Mouse (Mus musculus) WW6 (cell line): ENCODE results near the gene Ttc8.
"Not testable (repeated sequence)": the region's sequence is repeated elsewhere in the genome, so short reads cannot be mapped to it uniquely, and the experiment has no call there.

Source experiments
- DNase-seq: peaks from one replicate; pipeline ENCODE4 v3.0.0-alpha.2; 2013; ENCODE audit warnings: low read depth, low spot score

Gene Ttc8

DNA sequence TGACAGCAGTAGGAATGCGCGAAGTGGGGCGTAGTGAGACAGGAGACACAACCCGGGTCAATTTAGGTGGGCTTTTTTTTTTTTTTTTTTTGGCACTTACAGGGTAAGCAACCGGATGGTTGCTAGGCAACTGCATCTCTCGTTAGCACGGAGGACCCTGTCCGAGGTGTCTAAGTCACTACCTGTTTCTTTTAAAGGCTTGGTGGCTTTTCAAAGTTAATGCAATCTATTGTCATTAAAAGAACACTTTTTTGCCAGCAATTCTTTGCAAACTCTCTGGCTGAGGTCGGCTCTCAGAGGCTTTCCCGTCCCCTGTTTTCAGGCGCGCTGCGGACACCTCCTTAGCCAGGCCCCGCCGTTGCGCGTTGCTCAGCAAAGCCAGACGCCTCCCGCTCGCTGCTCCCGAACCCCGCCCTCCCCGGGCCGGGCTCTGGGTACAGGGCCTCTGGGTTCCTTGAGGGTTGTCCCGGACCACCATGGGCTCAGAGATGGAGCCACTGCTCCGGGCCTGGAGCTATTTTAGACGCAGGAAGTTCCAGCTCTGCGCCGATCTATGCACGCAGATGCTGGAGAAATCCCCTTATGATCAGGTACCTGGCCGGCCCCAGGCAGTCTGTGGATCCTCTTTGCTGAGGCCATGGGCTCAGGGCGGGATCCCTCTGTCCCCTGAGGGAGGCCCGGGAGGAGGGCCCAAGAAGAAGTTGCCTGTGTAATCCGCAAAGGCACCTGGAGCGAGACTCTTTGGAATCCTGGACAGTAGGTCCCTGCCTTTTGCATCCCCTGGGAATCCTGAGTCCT is at the start of gene Ttc8:
Ttc8 (plus strand) TSS at position 381 of the 798 bp plus-strand sequence.
- peak; percentile 57 for DNase-seq

DNA sequence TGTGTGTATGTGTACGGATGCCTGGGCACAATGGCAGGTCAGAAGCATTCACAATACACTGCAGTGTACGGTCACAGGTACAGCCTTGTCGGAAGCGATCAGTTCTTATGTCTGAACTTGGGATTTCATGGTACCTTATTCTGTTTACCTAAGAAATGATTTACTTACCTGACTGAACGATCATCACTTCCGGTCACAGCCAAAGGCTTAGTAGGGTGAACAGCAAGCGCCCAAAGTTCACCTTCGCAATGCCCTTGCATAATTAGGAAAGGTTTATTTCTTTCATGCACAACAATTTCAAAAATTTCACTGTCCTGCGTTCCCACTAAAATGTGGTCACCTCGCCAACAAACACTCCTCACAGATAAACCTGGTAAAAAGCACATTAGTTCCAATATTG is 47.5 kb upstream of the Ttc8 start:
- no peak for DNase-seq

DNA sequence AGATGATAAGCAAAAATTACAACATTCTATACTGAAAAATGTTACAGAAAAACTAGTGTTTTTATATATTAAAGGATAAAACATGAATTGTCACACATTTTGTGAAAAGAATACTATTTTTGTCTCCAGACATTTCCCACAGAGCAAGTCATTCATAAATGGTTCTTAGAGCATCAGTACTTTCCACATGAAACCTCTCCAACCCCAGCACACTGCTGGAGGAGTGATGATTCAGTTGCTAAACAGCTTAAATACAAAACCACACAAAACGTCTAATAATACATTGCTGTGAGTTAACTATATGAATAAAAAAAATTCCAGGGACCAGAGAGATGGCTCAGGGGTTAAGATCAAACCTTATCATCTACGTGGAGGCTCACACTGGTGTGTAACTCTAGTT is 45.2 kb upstream of the Ttc8 start:
- DNase-seq = no peak

DNA sequence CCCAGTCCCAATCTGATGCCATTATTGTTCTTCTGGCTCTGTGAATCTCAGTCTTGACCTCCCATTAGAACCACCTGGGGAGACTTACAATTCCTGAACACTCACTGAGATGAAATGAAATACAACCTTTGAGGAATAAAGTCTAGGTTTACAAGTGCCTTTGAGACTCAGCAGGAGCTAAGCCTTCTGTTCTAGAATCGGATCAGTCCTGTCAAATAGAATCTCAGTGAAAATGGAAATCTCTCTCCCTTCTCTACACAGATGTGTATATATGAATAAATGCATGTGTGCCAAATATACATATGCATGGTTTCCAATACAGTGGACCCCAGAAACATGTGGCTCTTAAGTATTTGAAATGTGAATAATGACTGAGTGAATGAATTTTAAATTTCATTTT is 41.7 kb upstream of the Ttc8 start:
- DNase-seq = no peak

DNA sequence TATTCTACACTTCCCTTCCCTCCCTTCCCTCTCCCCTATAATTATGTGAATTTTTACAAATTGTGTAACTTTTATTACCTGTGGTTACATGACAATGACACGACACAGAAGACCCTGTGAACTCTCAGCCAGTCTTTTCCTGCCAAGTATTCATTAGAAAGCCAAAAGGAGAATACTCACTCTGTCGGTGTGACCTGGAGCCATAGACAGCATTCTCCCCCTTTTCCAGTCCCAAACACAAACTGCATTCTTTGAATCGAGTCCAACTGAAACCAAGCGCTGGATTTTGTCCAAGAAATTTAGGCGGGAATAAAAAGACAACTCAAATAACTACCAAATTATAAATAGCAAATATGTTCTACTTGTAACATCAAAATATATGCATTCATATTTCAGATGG is 38.6 kb upstream of the Ttc8 start:
- no peak for DNase-seq

DNA sequence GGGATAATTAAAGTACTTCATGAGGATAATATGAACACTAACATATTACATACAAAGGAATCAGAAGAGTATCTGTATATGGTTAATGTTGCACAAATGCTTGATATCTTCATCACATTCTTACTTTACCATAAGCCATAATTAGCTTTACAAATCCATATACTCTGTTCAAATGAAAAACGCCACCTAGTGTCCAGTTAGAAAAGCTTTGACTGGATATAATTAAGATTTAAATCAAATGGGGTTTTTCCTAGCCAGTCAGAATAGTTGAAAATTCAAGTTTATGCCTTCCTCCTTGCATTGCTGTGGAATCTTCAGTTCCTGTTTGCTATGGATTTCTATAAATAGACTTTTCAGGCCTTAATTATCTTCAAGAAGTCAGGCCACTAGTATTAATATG is 35.9 kb upstream of the Ttc8 start:
- DNase-seq = no peak

DNA sequence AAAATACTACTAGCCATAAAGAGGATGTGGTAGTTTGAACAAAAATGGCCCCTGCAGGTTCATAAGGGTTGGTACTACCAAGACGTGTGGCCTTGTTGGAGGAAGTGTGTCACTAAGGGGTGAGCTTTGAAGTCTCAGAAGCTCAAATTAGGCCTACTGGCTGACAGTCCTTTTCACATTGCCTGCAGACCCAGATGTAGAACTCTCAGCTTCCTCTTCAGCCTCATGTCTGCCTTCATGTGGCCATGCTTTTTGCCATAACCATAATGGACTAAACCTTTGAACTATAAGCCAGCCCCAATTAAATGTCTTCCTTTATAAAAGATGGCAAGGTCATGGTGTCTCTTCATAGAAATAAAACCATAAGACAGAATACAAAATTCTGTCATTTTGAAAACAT is 23.6 kb upstream of the Ttc8 start:
- no peak for DNase-seq

DNA sequence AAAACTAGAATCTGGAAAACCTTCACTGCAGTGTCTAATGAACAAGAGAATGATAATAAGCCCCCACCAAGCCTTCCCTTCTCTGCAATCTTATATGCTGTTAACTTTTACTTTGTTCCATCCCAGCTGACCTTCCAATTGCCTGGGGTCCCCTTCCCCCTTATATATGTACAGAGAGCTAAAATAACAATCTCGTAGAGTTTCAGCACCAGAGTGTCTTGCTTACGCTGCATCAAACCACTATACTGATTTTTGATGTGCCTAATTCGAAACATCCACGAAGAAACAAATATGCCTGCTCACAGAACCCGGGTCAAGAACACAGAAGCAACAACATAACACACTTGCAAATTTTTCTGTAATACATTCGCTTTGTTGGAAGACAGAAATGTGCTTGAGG is 20.7 kb upstream of the Ttc8 start:
- no peak for DNase-seq

DNA sequence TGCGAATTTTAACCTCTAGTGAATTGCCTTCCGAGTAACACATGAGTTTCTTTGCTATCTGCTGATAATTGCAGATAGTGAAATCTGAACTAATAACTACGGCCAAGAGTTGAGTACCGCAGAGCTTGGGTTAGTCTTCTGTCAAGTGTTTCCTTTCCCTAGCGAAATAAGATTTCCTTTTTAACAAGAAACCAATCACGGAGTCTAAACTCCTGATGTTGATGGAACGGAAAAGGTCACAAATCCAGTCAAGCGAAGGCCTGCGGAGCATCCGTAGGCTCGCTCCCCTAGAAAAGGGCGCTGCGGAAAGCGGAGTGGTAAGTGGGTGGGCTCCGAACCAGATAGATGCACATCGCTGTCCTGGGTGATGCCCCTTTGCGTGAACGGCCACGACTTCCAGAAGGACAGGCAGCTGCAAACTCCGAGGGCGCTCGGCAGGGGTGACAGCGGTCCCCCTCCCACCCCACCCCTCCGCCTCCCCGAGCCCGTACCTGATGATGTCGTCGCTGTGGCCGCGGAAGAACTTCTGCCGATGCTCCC is 20.0 kb upstream of the Ttc8 start:
- DNase-seq = no peak

DNA sequence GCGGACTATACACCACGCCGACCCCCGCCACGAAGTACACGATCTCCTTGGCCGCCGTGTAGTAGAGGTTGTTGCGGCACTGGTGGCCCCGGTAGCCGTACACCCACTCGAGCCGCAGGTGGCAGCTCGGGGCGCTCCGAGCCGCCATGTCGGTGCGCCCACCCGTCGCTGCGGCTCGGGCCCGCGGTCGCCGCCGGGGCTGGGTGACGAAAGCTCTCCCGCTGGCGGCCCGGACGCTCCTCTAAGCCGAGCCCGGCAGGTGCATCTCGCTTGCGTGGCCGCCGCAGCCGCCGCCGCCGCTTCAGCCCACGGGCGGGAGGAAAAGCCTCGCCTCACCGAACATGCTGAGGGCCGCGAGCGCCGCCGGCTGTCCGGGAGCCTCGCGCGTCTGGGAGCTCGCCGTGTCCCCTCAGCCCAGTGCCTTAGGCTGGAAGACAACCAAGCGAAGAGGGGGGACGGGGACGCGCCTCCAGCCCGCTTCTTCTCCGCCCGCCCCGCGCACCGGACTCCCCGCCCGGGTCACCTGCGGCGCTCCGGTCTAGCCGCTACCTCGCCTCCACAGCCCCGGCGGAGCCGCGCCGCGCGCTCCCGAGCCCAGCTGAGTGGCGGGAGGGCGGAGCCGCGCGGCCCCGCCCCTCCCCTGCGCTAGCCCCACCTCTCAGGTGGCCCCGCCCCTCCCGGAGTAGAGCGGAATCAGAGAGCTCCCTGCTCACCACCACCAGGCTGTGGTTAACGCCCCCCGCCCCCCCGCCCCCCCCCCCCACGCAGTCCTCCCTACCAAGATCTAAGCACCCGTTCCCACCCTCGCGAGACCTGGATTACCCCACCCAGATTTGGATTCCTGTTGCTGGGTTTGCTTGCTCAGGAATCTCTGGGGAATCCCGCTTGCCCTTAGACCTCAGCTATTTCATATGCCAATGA is 19.2 kb upstream of the Ttc8 start, which contains the start of gene Eml5:
Eml5 (minus strand) TSS at position 604 of the 921 bp plus-strand sequence.
- peak; percentile 62 for DNase-seq

DNA sequence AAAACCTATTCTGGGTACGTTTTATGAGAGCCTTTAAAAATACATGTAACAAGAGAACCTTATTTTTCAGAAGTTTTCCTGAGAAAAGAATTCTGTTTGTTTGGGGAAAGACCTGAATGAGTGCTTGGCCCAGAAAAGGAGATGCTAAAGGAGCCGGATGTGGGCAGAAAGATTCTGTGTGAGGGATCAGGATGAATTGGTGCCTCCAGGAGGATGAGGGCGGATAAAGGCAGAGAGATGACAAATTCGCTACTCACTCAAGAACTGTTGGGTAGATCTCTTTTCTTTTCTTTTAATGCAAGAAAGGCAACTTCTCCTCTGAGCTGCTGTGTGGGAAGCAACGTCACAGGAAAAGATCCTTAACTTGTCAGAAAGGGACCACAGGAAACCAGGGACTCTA is 14.9 kb upstream of the Ttc8 start:
- no peak for DNase-seq

DNA sequence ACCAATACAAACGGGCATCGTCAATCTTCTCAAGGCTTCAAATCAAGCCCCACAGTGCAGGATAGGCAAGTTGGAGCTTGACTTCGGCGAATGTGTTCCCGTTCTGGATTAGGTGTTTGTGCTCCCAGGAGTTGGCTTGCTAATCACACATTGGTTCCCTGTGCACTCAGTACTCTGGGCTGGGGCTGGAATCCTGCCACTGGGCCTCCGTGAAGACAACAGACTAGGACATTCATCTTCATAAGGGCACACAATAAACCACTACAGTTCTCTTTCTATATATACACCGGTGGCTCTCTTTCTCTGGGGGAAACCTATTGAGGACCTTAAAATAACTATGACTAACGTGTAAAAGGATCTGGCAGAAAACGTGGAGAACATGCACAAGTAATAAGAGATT is 10.3 kb upstream of the Ttc8 start:
- DNase-seq = no peak

DNA sequence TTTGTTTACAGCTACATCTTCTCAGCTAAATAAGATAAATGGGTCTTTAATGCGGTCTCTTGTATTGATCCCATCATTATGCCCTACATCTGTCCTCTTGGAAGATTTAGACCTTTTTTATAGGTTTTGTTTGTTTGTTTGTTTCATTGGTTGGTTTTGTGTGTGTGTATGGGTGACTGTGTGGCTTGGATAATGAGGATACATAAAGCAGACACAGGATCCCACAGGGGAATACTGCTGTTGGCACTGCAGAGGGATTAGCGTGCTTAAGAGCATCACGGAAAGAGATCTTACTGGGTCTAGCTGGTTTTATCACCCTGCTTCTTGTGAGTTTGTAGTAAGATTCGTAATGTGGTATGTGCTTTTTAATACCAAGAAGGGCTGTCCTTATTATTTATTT is 10.8 kb downstream of the Ttc8 start:
- no peak for DNase-seq

DNA sequence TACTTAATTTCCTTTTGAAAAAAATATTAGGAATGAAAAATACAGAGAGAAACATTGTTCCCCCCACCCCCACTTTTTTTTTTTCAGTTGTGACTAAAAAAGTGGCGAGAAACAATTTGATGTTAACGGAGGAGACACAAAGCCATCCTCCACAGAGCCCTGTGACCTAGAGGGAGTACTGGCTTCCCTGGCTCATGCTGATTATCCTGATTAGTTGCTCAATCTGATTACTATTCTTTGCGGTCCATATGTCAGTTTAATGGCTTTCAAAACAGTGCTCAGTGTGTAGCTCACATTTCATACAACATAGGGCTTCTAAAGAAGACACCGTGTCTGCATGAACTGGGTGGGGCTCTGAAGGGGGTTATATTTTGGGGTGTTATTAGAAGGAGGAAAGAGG is 12.1 kb downstream of the Ttc8 start:
- DNase-seq = no peak

DNA sequence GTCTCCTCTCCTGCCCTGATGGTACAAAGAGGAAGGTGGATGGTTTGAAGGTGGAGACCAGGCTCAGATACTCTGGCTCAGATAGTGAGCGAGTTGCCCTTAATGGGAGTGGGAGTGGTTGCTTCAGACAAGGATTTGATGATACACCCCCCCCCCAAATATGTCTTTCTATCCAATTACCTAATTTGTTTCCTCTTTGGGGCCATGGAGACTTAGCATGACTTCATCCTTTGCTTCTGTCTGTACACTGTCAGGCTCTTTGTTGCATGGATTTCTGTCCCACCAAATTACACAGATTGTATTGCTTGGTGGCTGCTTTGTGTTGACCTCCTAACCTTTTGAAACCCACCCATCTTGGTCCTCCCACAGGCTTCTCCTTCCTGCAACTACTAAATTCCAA is 12.5 kb downstream of the Ttc8 start:
- DNase-seq = no peak

DNA sequence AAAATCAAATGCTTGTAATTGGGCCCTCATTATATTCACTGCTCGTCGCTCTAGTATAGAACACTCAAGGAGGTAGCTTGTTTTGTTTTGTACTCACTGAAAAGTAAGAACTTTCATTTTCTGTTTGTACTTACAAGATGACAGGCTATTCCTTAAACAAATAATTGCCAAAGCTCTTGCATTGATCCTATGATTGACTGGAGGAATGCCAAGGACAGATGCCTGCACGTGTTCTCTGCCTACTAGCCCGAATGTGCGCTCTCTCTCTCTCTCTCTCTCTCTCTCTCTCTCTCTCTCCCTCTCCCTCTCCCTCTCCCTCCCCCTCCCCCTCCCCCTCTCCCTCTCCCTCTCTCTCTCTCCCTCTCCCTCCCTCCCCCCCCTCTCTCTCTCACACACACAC is 30.9 kb downstream of the Ttc8 start:
- DNase-seq = not testable (repeated sequence)

DNA sequence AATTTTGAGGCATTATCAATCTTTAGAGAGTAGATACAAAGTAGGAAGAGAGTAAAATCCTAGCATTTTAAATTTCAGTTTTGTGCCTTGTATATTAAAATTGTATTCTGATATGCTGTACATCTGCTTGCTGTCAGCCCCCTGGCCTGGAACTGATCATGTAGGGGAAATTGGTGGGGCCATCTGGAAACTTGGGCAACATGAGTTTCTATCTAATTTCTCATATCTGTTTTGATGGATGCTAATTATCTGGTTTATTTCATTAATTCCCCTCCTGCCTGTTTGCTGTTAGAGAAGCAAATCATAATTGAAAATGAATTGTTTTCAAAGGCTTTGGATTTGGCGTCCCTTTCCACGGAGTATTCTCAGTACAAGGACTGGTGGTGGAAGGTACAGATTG is 36.6 kb downstream of the Ttc8 start:
- no peak for DNase-seq

DNA sequence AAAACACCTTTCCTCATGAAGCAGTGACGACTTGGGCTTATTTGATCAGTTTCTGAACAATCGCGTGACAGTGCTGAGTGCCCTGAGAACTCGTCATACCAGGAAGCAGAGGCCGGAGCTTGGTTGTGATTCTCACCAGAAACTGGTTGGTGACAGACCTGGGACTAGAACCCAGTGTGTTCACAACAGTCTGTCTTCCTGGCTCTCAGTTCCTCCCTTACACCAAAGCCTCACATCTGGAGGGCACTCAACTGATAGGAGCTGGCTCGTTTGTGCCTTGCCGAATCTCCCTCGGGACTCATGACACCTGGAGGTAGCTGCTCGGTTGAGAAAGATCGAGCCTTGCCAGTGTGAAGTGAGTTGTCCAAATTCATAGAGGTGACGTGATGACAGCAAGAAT is 37.1 kb downstream of the Ttc8 start:
- no peak for DNase-seq

DNA sequence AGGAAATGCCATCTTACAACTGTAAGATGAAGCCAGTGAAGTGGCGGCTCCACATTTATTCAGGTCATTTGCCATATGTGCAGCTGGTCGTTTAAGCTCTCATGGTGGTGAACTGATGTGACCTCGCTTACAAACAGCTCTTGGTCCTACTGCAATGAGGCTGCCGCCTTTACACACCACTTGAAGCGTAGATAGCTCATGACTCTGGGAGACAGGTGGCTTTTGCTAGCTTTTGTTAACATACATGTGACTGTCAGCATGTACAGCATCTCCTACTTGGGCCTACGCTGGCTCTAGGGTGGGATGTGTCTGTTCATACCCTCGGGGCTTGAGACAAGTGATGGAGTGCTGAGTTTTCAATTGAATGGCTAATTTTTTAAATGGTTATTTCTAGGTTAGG is 40.6 kb downstream of the Ttc8 start:
- DNase-seq = no peak

DNA sequence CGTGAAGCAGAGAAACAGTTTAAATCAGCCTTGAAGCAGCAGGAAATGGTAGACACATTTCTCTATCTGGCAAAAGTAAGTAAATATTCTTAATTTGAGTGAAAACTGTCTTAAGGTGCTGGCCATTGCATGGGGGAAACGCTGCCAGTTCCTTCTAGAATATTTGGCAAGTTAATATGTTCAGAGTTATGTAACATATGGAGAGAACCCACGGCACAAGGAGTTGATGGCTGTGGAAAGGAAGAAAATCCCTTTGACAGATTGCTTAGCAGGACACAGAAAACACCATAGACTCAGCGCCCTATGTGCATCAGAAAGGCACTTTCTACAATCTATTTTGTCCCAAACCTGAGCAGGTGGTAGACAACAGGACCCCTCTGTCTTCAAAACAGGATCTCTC is 41.0 kb downstream of the Ttc8 start:
- DNase-seq = no peak

DNA sequence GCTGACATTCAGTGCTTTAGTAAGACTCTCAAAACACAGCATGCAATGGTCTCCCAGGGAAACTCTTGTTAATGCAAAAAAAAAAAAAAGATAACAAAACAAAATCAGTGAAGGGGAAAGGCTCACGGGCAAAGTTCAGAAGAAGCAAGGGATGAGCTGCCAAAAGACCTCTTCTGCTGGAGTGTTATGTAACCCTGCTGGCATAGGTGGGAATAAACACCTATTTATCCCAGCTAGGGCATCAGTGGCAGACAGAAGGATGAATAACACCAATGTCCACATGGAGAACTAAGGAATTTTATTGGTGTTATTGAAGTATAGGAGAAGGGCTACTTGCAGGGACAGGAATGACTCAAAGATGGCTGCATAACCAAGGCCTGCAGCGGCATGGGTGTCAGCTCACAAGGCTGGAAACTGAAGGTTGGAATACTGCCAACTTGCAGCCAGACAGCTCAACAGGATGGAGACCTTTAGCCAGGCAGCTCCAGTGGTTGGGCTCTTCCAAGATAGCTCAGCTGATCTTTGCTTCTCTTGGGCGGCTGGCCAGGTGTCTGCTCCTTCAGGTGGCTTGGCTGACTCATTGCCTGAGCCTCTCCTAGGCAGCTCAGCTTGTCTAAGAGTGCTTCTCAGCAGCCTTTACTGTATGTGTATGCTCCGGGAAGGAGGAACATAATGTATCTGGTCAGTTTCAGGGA is 45.2 kb downstream of the Ttc8 start:
- DNase-seq = no peak

DNA sequence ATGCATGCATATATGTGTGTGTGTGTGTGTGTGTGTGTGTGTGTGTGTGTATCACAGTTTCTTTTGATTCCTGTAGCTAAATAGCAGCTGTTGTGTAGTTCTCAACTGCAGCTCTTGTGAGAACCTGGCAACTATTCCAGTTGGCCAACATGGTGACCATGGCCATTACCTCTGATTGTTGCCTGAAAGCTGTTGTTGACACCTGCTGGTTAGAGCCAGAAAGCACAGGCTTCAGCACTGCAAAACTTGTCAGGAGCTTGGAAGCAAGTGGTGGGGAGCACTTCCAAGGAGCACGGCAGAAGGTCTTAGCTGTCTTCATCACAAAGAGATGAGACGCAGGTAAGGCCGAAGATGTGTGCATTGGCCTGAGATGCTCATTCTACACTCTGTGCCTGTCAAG is 51.9 kb downstream of the Ttc8 start:
- no peak for DNase-seq
